Mouse (Mus musculus) heart, adult 2 months (tissue): ENCODE measurements at regions not wholly inside any gene's neighbourhood (a gene's known extent, or its start where the extent isn't known, plus 50 kb on each side); places are given as distances from the start of the nearest gene placed in this dataset.

Source experiments
- CTCF ChIP-seq: fragments of 200-600 bp; IDR thresholded peaks from 2 replicates; pipeline ENCODE4 v1.8.1; 2022; ENCODE audit warnings: antibody characterized with exemption, mild to moderate bottlenecking, moderate library complexity
- EP300 ChIP-seq: fragments of 200-500 bp; IDR thresholded peaks from 2 replicates; pipeline ENCODE4 v1.6.1; 2011; ENCODE audit warnings: low read depth, low read length, control low read depth; ENCODE audit not compliant: insufficient read depth

GRCm38 (mm10) chr15:50108913-50109312 is 3775.8 kb upstream of the Gm7489 start:
- TF ChIP-seq CTCF = no peak
- no peak for TF ChIP-seq EP300
